Mouse (Mus musculus): ENCODE data around the gene Trpm7. TPM values are rescaled to one million over a fixed set of nuclear protein-coding genes. Genes with fewer than 3 reads are reported as not detected.

Gene Trpm7
- polyA plus RNA-seq, 1 experiment from 2014 or later, result 17.2 TPM

GRCm38 (mm10) chr2:126877991-126878390, 2.0 kb upstream of the Trpm7 start:
- Histone ChIP-seq H3K9ac (replicated peaks) (no peak overlapping the region), H3K27ac (ENCODE audit: low read depth) (no peak overlapping the region), H3K4me1 (ENCODE audit: insufficient read depth) (peaks cover 12% of the 10 kb centered on the region), H3K4me3 (ENCODE audit: low read depth, low read length) (no peak overlapping the region), H3K9me3 (ENCODE audit: low read length) (no peaks in the 10 kb centered on the region), H3K4me2 (ENCODE audit: low read depth, low read length) (no peak overlapping the region), H3K27me3 (ENCODE audit: insufficient read depth, low read length) (no peaks in the 10 kb centered on the region), H3K36me3 (replicated peaks; ENCODE audit: insufficient read depth, low read length) (no peaks in the 10 kb centered on the region)
- no peak for DNase-seq
- TF ChIP-seq EP300 (IDR thresholded peaks at IDR 0.05; ENCODE audit: low read depth) (no peak), CTCF (IDR thresholded peaks at IDR 0.05; ENCODE audit: low read depth) (no peak)
- no peak for ATAC-seq
- WGBS (ENCODE audit: insufficient replicate concordance), result 89% methylated on average over 1 of the region's 1 CpGs

GRCm38 (mm10) chr2:126875516-126875835, 554 bp downstream of the Trpm7 start:
- H3K4me3 ChIP-seq (ENCODE audit: low read depth, low read length), result peak overlapping the region; percentile 69
- H3K27ac ChIP-seq (ENCODE audit: low read depth), result peak overlapping the region; percentile 97
- H3K9me3 ChIP-seq (ENCODE audit: low read length), result no peaks in the 10 kb centered on the region
- under 1% methylated on average over 18 of the region's 18 CpGs for WGBS (ENCODE audit: insufficient replicate concordance)
- ATAC-seq (peak; percentile 52), DNase-seq (no peak)
- TF ChIP-seq CTCF (IDR thresholded peaks at IDR 0.05; ENCODE audit: low read depth) (no peak), EP300 (IDR thresholded peaks at IDR 0.05; ENCODE audit: low read depth) (no peak)
- peak overlapping the region; percentile 77 for H3K4me2 ChIP-seq (ENCODE audit: low read depth, low read length)
- H3K9ac ChIP-seq (replicated peaks), result peak overlapping the region; percentile 76
- H3K36me3 ChIP-seq (replicated peaks; ENCODE audit: insufficient read depth, low read length), result no peaks in the 10 kb centered on the region
- H3K4me1 ChIP-seq (ENCODE audit: insufficient read depth), result peaks cover 15% of the 10 kb centered on the region
- H3K27me3 ChIP-seq (ENCODE audit: insufficient read depth, low read length), result no peaks in the 10 kb centered on the region

- H3K9me3 ChIP-seq (ENCODE audit: low read length), result no peaks in the 10 kb centered on the region
- H3K27me3 ChIP-seq (ENCODE audit: insufficient read depth, low read length), result no peaks in the 10 kb centered on the region
- H3K4me1 ChIP-seq (ENCODE audit: insufficient read depth), result peaks cover 15% of the 10 kb centered on the region
- H3K9ac ChIP-seq (replicated peaks), result peak overlapping the region; percentile 76
- 18% methylated on average over 13 of the region's 13 CpGs for WGBS (ENCODE audit: insufficient replicate concordance)
- no peak for TF ChIP-seq EP300 (IDR thresholded peaks at IDR 0.05; ENCODE audit: low read depth)
- 0 out of 2 replicates have a peak, but pooled peaks have one; percentile 12 for TF ChIP-seq CTCF (IDR thresholded peaks at IDR 0.05; ENCODE audit: low read depth)
- ATAC-seq (no peak), DNase-seq (peak; percentile 17)
- peak overlapping the region; percentile 97 for H3K27ac ChIP-seq (ENCODE audit: low read depth)
- peak overlapping the region; percentile 69 for H3K4me3 ChIP-seq (ENCODE audit: low read depth, low read length)
- H3K36me3 ChIP-seq (replicated peaks; ENCODE audit: insufficient read depth, low read length), result no peaks in the 10 kb centered on the region
- peak overlapping the region; percentile 77 for H3K4me2 ChIP-seq (ENCODE audit: low read depth, low read length)
Measured at GRCm38 (mm10) chr2:126874809-126875515, 1.1 kb downstream of the Trpm7 start.

- WGBS (ENCODE audit: insufficient replicate concordance), result 59% methylated on average over 1 of the region's 1 CpGs
- TF ChIP-seq CTCF (IDR thresholded peaks at IDR 0.05; ENCODE audit: low read depth) (no peak), EP300 (IDR thresholded peaks at IDR 0.05; ENCODE audit: low read depth) (no peak)
- H3K9ac ChIP-seq (replicated peaks), result no peak overlapping the region
- no peak overlapping the region for H3K4me2 ChIP-seq (ENCODE audit: low read depth, low read length)
- ATAC-seq, result peak; percentile 68
- DNase-seq, result no peak
- H3K36me3 ChIP-seq (replicated peaks; ENCODE audit: insufficient read depth, low read length), result no peaks in the 10 kb centered on the region
- H3K4me1 ChIP-seq (ENCODE audit: insufficient read depth), result peaks cover 13% of the 10 kb centered on the region
- H3K27me3 ChIP-seq (ENCODE audit: insufficient read depth, low read length), result no peaks in the 10 kb centered on the region
- H3K9me3 ChIP-seq (ENCODE audit: low read length), result no peaks in the 10 kb centered on the region
- H3K27ac ChIP-seq (ENCODE audit: low read depth), result no peak overlapping the region
- no peak overlapping the region for H3K4me3 ChIP-seq (ENCODE audit: low read depth, low read length)
Measured at GRCm38 (mm10) chr2:126866301-126866700, 9.7 kb downstream of the Trpm7 start.

GRCm38 (mm10) chr2:126865501-126866199, 10.4 kb downstream of the Trpm7 start:
- Histone ChIP-seq H3K36me3 (replicated peaks; ENCODE audit: insufficient read depth, low read length) (no peaks in the 10 kb centered on the region), H3K27me3 (ENCODE audit: insufficient read depth, low read length) (no peaks in the 10 kb centered on the region), H3K4me2 (ENCODE audit: low read depth, low read length) (peak overlapping the region; percentile 56), H3K4me3 (ENCODE audit: low read depth, low read length) (no peak overlapping the region), H3K9ac (replicated peaks) (no peak overlapping the region), H3K27ac (ENCODE audit: low read depth) (peak overlapping the region; percentile 60; the same call in 1 of the 2 replicates), H3K9me3 (ENCODE audit: low read length) (no peaks in the 10 kb centered on the region), H3K4me1 (ENCODE audit: insufficient read depth) (peaks cover 13% of the 10 kb centered on the region)
- TF ChIP-seq EP300 (IDR thresholded peaks at IDR 0.05; ENCODE audit: low read depth), result no peak
- TF ChIP-seq CTCF (IDR thresholded peaks at IDR 0.05; ENCODE audit: low read depth), result no peak
- peak; percentile 23 for DNase-seq
- 72% methylated on average over 10 of the region's 10 CpGs for WGBS (ENCODE audit: insufficient replicate concordance)
- peak; percentile 85 for ATAC-seq

- Histone ChIP-seq H3K4me2 (ENCODE audit: low read depth, low read length) (no peak overlapping the region), H3K9ac (replicated peaks) (no peak overlapping the region), H3K9me3 (ENCODE audit: low read length) (no peaks in the 10 kb centered on the region), H3K27ac (ENCODE audit: low read depth) (0 out of 2 replicates have a peak overlapping the region, but pooled peaks have one; percentile 60), H3K27me3 (ENCODE audit: insufficient read depth, low read length) (no peaks in the 10 kb centered on the region), H3K36me3 (replicated peaks; ENCODE audit: insufficient read depth, low read length) (no peaks in the 10 kb centered on the region), H3K4me1 (ENCODE audit: insufficient read depth) (peaks cover 15% of the 10 kb centered on the region), H3K4me3 (ENCODE audit: low read depth, low read length) (no peak overlapping the region)
- DNase-seq (no peak), ATAC-seq (no peak)
- 78% methylated on average over 3 of the region's 3 CpGs for WGBS (ENCODE audit: insufficient replicate concordance)
- TF ChIP-seq CTCF (IDR thresholded peaks at IDR 0.05; ENCODE audit: low read depth) (no peak), EP300 (IDR thresholded peaks at IDR 0.05; ENCODE audit: low read depth) (no peak)
Measured at GRCm38 (mm10) chr2:126865026-126865425, 11.0 kb downstream of the Trpm7 start.

Measured in liver, postnatal 0 days (tissue).